Mouse (Mus musculus): Measurements from ENCODE around the gene Xrcc4. TPM values are rescaled to one million over a fixed set of nuclear protein-coding genes. Genes with fewer than 3 reads are reported as not detected.

Xrcc4 gene
- 12.8 TPM for polyA plus RNA-seq (2014; fragmentation: Illumina TruSeq; extraction: RNeasy Lipid Tissue Mini Kit (QIAGEN cat#74804); ENCODE audit: low read depth, low replicate concordance)

GRCm38 (mm10) chr13:90088962-90089824 is at the start of gene Xrcc4, which contains the start of gene Tmem167:
Xrcc4 (minus strand) TSS chr13:90089608.
Tmem167 (plus strand) TSS chr13:90089123.

GRCm38 (mm10) chr13:89741766-89742685 is 347.4 kb downstream of the Xrcc4 start, which contains the start of gene Vcan:
Vcan (minus strand) TSS chr13:89742509.

Other genes with a start within 250 kb of the Xrcc4 start
- 5.9 TPM for gene Tmem167, start 485 bp downstream of the Xrcc4 start, polyA plus RNA-seq (2014; fragmentation: Illumina TruSeq; extraction: RNeasy Lipid Tissue Mini Kit (QIAGEN cat#74804); ENCODE audit: low read depth, low replicate concordance)

All from heart, adult 10 weeks (tissue).